Mouse (Mus musculus): ENCODE measurements around the gene Olfr488.
"Not testable (repeated sequence)": the region's sequence is repeated elsewhere in the genome, so short reads cannot be mapped to it uniquely, and the experiment has no call there.

Gene Olfr488

DNA sequence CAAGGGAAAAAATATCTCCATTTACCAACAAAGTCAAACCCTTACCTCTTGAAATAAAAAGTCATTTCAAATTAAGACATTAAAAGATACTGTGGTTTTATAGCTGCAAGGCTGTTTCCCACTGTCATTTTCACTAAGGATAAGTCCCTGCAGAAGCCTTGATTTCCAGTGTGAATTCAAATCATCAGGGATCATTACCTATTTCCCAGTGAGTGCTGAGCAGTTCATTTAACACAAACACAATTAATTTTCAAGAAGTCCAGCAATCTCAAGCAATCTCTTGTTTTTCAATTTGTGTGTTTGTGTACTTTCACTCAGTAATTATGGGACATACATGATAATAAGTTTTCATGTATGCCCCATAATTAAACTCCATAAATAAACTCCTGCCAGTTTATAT lies at the start of gene Olfr488:
Olfr488 (minus strand) TSS at position 101 of the 400 bp plus-strand sequence.
- DNase-seq (ENCODE audit: low spot score), result no peak

DNA sequence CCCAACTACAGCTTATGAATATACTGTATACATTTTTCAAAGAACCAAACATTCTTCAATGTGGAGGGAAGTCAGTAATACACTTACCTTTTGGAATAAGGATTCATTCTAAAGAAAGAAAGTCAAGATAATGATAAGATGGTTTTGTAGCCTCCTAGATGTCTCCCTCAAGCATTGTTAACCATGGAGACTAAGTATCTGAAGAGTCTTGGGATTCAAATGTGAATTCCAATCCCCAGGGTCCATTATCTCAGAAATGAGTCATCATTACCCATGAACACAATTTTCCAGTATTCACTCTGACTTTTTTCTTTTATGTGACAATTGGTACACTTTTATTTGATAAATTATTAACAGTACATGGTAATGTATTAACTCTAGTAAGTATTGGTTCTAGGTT lies 30.7 kb upstream of the Olfr488 start, which contains the start of gene Olfr490:
Olfr490 (minus strand) TSS at position 101 of the 400 bp plus-strand sequence.
- no peak for DNase-seq (ENCODE audit: low spot score)

DNA sequence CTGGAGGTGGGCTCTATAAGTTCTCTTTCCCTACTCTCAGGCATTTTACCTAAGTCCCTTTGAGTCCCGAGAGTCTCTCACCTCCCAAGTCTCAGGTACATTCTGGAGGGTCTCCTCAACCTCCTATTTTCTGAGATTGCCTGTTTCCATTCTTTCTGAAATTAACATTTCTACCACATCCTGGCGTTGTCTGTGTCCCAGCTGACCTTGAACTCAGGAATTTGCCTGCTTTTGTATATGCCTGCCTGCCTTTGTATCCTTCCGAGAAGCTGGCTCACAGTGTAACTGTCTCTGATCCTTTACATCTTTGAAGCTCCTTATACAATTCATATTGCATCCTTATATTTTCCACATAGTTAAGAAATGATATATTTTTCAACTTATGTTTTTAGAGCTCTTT lies 24.6 kb downstream of the Olfr488 start:
- no peak for DNase-seq (ENCODE audit: low spot score)

DNA sequence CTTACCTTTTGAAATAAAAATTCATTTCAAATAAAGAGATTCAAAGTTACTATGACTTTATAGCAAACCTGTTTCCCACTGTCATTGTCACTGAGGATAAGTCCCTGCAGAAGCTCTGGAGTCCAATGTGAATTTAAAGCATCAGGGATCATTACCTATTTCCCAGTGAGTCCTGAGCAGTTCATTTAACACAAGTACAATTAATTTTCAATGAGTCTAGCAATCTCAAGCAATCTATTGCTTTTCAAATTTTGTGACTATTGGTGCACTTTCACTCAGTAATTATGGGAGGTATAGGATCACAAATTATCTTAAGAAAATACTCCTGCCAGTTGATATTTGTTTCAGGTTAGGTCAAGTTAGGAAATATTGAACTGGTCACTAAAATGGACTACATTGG lies 43.6 kb downstream of the Olfr488 start, which contains the start of gene Olfr487:
Olfr487 (minus strand) TSS at position 101 of the 400 bp plus-strand sequence.
- not testable (repeated sequence) for DNase-seq (ENCODE audit: low spot score)

Data from retina, embryonic 14.5 days (tissue).